Mouse (Mus musculus) v-Abl transformed pro-B cells (cell line): ENCODE results near the gene Hist1h3d.

ENCODE experiments used
- in situ Hi-C, 2 experiments: fragments of 400-800 bp; cut with MboI; formaldehyde crosslinking; loops; one replicate each; pipeline ENCODE4 v1.15.1; 2025; ENCODE audit not compliant: unreplicated experiment in 2 of 2

Hist1h3d gene

DNA sequence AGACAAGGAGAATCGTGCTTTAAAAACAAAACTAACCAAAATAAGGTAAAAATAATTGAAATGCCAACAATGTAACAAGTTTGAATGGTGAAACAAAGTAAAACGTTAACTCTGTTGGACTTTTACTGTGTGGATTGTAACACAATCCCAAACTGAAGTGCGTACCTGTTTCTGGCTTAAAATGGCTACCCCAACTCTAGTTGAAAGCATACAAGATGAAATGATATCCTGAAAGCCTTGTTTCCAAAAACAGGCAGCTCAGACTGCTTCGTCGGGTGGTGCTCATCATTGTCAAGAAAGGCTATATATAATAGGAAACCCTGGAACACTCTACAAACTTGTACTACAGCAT, 14.1 kb upstream of the Hist1h3d start:
- in situ Hi-C loops, result loop anchor here in 1 of 2 experiments (25.0 kb wide), 1 partner anchor 851 kb away; no protein-coding TSS in a partner anchor

DNA sequence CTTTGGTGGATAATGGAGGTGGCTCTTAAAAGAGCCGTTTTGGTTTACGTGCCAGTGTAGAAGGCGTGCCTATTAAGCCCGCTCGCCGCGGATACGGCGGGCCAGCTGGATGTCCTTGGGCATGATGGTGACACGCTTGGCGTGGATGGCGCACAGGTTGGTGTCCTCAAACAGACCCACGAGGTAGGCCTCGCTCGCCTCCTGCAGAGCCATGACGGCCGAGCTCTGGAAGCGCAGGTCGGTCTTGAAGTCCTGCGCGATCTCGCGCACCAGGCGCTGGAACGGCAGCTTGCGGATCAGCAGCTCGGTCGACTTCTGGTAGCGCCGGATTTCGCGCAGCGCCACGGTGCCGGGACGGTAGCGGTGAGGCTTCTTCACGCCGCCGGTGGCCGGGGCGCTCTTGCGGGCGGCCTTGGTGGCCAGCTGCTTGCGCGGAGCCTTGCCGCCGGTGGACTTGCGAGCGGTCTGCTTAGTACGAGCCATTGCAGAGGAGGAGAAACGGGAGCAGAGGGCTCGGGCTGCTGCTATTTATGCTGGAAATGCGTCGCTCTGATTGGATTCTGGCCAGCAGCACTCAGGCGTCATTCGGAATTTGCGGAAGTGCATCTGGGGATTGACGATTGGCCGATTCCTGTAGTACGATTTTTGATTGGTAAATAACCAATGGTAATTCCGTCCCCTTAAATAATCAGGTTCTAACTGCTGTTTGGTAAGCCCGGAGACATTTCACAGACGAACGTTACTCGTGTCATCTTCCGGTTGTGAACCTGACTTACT, 13.5 kb upstream of the Hist1h3d start, which contains the start of gene Hist1h3e:
TSS of gene Hist1h3e (minus strand) at position 487 of the 777 bp plus-strand sequence.
- in situ Hi-C loops, result loop anchor here in 1 of 2 experiments (25.0 kb wide), 1 partner anchor 850 kb away; no protein-coding TSS in a partner anchor

DNA sequence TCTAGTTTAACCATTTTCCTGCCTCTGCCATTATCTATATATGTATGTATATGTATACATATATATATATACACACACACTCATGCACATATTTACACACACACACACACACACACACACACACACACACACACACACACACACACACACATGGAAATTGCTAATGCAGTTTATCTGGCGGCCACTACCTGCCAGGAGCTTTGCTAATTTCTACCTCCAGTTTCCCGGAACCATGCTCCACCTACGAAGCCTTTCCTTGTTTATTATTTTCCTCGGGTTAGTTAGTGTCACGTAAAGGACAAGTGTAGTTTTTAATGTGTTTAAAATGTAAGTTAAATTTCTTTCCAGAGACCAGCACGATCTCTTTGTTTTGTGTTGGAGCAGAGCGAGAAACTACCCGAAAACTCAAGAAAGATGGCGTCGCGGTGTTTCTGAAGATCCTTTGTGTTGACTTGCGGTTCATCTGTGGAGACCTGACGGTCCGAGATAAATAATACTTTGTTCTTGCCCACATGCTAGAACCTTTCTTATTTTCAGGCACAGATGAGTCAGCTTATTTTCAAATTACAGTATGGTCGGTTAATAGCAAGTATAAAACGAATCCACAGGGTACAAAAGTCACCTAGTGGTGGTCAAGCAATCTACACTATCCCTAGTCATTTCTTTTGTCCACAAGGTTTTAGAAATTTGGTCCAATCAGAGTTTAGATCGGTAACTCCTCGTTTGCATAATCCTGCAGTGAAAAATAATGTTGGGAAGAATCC, 12.7 kb upstream of the Hist1h3d start:
- in situ Hi-C loops, result loop anchor here in 1 of 2 experiments (25.0 kb wide), 1 partner anchor 849 kb away; no protein-coding TSS in a partner anchor

DNA sequence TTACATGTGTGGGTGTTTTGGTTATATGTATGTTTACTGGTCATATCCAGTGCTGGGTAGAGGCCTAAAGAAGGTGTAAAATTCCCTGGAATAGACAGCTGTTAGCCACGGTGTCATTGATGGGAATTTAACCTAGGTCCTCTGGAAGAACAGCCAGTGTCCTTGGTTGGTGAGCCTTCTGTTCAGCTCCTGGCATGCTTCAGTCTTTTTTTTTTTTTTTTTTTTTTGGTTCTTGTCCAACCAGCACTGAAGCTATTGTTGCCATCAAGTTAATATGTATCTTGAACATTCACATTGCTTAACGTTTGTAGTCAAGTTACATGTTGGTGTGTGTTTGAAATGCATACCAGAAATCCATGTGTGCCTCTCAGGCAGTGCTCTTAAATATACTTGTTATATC, 11.1 kb upstream of the Hist1h3d start:
- in situ Hi-C loops, result loop anchor here in 1 of 2 experiments (25.0 kb wide), 1 partner anchor 848 kb away; no protein-coding TSS in a partner anchor

DNA sequence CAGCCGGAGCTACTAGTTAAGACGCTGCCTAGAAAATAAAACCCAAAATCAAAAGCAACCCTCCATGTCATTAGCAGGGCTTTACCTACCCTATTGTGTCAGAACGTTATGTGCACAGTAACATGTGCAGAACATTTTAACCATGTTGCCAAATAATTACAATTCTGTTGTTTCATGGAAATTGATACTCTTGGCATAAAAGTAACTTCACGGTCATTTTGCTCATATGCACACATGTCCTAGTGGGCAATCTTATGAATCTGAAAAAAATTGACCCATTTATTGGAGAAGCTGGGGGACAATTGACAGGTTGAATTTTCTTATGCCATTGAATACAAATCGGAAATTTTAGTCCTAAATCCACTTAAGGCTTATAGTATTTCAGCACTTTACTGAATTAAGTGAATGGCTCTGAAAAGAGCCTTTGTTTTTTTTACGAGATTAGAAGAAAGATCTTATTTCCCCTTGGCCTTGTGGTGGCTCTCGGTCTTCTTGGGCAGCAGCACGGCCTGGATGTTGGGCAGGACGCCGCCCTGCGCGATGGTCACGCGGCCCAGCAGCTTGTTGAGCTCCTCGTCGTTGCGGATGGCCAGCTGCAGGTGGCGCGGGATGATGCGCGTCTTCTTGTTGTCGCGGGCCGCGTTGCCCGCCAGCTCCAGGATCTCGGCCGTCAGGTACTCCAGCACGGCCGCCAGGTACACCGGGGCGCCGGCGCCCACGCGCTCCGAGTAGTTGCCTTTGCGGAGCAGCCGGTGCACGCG, 5.1 kb upstream of the Hist1h3d start:
- in situ Hi-C loops, result loop anchor here in 1 of 2 experiments (25.0 kb wide), 1 partner anchor 842 kb away; no protein-coding TSS in a partner anchor

DNA sequence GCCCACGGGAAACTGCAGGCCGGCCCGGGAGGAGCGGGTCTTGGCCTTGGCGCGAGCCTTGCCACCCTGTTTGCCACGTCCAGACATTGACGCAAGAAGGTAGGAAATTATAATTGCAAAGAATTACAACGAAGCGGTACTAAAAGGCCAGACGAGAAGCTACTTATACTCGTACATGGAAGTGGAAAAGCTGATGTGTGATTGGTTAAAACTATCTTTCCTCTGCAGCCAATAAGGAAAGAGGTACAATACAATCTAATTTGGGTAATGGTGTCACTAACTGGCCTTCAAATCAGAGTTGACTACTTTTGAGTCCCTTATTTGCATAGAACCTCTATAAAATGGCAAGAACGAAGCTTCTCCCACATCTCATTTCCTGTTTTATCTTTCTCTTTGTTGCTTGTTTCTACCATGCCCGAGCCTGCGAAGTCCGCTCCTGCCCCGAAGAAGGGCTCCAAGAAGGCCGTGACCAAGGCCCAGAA, 4.5 kb upstream of the Hist1h3d start, which contains the start of the genes Hist1h2ae and Hist1h2bg:
TSS of gene Hist1h2ae (minus strand) at position 199 of the 482 bp plus-strand sequence.
TSS of gene Hist1h2bg (plus strand) at position 375 of the 482 bp plus-strand sequence.
- in situ Hi-C loops, result loop anchor here in 1 of 2 experiments (25.0 kb wide), 1 partner anchor 841 kb away; no protein-coding TSS in a partner anchor

DNA sequence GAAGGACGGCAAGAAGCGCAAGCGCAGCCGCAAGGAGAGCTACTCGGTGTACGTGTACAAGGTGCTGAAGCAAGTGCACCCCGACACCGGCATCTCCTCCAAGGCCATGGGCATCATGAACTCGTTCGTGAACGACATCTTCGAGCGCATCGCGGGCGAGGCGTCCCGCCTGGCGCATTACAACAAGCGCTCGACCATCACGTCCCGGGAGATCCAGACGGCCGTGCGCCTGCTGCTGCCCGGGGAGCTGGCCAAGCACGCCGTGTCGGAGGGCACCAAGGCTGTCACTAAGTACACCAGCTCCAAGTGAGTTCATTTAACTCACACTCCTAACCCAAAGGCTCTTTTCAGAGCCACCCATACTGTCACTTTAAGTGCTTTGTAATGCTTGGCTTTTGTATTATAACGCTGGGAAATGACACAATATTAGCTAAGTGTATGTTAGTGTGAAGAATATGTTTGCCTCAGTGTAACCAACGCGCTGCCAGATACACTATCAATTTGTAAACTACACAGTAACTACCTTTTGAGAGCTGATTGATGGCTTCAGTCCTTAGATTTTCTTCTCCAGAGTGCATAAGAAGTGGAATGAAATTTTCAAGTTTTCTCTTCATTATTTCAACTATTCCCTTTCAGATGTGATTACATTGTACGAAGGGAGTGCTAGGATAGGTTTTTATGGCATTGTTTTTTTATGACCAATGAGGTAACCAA, 3.9 kb upstream of the Hist1h3d start:
- in situ Hi-C loops, result loop anchor here in 1 of 2 experiments (25.0 kb wide), 1 partner anchor 841 kb away; no protein-coding TSS in a partner anchor

DNA sequence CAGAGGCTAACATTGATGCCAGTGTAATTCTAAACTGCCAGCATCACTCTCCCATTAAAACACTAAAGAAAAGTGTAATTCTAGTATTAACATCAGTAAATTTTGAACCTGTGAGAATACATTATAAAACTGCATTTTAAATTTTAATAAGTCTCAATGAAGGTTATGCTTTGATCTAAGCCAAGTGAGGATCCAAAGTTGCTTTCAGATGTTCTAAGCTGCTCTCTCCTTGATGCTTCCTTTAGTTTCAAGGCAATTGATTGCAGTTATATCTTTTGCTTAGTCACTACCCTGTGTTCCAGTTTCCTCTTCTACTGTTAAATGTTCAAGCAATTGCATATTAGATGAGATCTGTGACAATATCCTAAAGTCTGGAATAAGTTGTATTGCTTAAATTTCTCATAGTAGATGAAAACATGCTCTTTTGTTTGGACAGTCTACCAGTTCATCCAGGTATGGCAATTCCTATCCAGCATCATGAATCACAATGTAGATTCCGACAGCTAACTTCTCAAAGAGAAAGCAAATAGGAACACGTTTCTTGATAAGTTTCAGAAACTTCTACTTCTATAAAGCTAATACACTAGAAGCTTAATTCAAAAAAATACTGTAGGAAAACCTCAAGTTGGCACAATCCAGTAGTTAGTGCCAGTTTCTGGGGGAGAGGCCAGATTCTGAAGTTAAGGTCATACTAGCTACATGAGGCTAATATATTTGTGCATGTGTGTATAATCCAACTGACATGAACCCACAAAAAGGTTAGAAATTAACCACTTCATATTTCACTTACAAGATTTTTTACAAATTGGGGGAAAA, 3.1 kb upstream of the Hist1h3d start:
- in situ Hi-C loops, result loop anchor here in 1 of 2 experiments (25.0 kb wide), 1 partner anchor 840 kb away; no protein-coding TSS in a partner anchor

DNA sequence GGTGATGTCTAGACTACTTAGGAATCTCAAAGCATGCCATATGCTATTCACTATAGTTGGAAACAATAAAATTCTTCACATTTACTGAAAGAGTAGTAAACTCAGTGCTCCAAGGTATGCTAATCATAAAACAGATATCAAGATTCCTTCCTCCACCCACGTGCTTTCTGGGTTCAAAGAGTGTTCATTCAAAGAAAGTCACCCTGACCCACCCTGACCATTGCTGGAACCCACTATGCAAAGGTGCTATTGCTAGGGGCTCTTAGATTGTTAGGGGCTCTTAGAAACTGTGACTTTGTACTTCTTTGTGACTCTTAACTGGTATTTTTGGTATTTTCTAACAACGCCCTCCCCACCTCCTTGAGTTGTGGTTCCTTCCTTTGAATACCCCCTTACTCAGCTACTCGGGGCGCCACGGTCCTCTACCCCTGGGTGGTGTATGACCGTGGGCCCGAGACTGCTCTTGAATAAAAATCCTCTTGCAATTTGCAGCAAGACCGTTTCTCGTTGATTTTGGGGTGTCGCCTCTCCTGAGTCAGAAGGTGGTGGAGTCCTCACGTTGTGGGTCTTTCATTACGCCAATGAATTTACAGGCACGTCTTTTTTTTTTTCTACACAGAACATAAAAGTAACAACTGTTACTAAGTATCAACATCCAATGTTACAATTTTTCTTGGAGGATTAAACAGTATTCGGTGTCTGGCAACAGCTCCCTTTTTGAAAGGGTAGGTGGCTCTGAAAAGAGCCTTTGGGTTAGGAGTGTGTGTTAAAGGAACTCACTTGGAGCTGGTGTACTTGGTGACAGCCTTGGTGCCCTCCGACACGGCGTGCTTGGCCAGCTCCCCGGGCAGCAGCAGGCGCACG, 2.3 kb upstream of the Hist1h3d start:
- in situ Hi-C loops, result loop anchor here in 1 of 2 experiments (25.0 kb wide), 1 partner anchor 839 kb away; no protein-coding TSS in a partner anchor

DNA sequence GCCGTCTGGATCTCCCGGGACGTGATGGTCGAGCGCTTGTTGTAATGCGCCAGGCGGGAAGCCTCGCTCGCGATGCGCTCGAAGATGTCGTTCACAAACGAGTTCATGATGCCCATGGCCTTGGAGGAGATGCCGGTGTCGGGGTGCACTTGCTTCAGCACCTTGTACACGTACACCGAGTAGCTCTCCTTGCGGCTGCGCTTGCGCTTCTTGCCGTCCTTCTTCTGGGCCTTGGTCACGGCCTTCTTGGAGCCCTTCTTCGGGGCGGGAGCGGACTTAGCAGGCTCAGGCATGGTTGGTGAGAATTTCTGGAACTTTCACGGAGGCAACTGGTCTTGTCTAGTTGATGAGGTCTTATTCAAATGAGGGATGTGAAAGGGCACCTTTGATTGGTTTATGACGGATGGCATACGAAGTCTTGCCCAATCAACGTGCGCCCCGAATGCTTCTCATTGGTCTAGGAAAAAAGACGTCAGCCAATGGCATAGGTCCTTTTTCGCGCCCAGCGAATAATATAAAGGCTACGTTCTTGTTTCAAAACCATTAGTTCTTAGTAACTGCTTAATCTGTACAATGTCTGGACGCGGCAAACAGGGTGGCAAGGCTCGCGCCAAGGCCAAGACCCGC, 1.6 kb upstream of the Hist1h3d start, which contains the start of the genes Hist1h2bf and Hist1h2ad:
TSS of gene Hist1h2bf (minus strand) at position 299 of the 627 bp plus-strand sequence.
TSS of gene Hist1h2ad (plus strand) at position 484 of the 627 bp plus-strand sequence.
- in situ Hi-C loops, result loop anchor here in 1 of 2 experiments (25.0 kb wide), 1 partner anchor 838 kb away; no protein-coding TSS in a partner anchor

DNA sequence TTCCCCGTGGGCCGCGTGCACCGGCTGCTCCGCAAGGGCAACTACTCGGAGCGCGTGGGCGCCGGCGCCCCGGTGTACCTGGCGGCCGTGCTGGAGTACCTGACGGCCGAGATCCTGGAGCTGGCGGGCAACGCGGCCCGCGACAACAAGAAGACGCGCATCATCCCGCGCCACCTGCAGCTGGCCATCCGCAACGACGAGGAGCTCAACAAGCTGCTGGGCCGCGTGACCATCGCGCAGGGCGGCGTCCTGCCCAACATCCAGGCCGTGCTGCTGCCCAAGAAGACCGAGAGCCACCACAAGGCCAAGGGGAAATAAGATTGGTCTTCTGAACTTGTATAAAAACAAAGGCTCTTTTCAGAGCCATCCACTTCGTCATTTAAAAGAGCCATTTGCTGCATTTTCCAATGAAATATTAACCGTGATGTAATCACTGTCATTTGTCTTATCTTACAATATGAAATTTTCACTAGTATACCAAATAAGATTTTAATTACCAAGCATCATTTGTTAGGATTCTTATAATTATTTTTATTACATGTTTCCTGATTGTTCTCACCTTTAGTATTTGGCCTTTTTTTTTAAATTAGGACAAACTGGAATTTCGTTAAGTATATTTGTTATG, 905 bp upstream of the Hist1h3d start:
- in situ Hi-C loops, result loop anchor here (25.0 kb wide), 3 partner anchors 338 to 1787 kb away; partner anchors contain the start of genes Hist1h1b (in 1 of the 2), Hist1h2an (in 1 of the 2), Hist1h2bp (in 1 of the 2) and Hist1h3i (in 1 of the 2)

DNA sequence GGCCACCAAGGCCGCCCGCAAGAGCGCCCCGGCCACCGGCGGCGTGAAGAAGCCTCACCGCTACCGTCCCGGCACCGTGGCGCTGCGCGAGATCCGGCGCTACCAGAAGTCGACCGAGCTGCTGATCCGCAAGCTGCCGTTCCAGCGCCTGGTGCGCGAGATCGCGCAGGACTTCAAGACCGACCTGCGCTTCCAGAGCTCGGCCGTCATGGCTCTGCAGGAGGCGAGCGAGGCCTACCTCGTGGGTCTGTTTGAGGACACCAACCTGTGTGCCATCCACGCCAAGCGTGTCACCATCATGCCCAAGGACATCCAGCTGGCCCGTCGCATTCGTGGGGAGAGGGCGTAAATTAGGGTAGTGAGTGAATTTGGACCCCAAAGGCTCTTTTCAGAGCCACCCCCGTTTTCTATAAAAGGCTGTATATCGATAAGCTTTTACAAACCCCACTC, 326 bp downstream of the Hist1h3d start:
- in situ Hi-C loops, result loop anchor here (25.0 kb wide), 2 partner anchors 336 to 1789 kb away; partner anchors contain the start of genes Hist1h1b (in 1 of the 2), Hist1h2an (in 1 of the 2), Hist1h2bp (in 1 of the 2) and Hist1h3i (in 1 of the 2)

DNA sequence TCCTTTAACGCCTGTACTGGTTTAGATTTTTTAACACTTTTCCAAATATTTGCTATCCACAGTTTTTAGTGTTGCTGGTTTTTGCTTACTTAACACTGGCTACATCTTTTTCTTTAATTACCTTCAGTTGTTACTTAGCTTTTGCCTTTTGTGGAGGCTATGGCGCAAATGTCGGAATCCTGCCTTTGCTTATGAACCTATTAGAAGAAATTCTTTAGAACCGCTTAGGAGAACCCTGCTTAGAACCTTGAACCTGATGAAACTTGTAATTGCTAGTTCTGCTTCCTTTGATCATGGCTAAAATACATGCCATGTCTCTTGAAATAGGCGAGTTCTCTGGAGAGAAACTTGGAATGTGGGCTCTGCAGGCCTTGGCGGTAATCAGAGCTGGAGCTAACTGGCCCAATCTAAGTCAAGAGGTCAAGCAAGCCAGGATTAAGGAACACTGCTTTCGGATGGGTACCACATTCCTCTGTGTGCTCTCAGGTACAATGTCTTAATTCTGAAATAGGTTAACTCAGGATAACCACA, 853 bp downstream of the Hist1h3d start:
- in situ Hi-C loops, result loop anchor here (25.0 kb wide), 2 partner anchors 336 to 1789 kb away; partner anchors contain the start of genes Hist1h1b (in 1 of the 2), Hist1h2an (in 1 of the 2), Hist1h2bp (in 1 of the 2) and Hist1h3i (in 1 of the 2)

DNA sequence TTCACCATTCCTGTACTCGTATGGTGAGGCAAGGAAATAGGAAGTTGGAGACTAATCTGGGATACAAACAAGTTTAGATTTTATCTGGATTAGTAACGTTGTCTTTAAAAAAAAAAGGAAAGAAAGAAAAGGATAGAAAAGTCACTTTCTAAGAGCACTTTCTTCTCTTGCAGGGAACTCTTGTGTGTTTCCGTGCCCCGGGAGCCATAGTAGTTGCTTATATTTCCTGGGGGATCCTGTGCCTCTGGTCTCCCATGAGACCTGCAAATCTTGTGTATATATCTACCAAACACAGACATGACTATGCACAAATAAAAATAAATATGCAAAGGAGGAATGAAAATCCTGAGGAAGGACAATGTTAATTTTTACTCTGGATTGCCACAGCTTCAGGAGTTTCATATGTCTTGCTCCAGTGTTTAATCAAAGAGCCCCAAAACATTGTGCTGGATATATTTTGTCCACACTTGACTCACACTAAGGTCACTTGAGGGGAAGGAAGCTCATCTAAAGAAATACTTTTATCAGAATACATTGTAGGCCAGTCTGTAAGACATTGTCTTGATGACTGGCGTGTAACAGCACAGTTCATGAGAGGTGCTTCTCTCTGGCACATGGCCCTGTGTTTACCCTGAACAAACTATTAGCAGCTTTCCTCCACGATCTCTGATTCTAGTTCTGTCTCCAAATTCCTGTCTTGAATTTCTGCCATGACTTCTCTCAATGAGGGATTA, 1.5 kb downstream of the Hist1h3d start:
- in situ Hi-C loops, result loop anchor here (25.0 kb wide), 2 partner anchors 335 to 1790 kb away; partner anchors contain the start of genes Hist1h1b (in 1 of the 2), Hist1h2an (in 1 of the 2), Hist1h2bp (in 1 of the 2) and Hist1h3i (in 1 of the 2)
